Mouse (Mus musculus) CD4-positive, CD25-positive, alpha-beta regulatory T cell, adult 4 months (primary cell): ENCODE results near the gene Aen. TPM values are rescaled to one million over a fixed set of nuclear protein-coding genes. Genes with fewer than 3 reads are reported as not detected.

ENCODE experiments used
- ATAC-seq: one replicate; pipeline ENCODE4 v1.8.0; 2017
- polyA plus RNA-seq, 2 experiments: library from polyadenylated mRNA; unstranded; fragments of 100-300 nt; shearing (Covaris generic); gene quantifications; one replicate each; pipeline ENCODE4 v1.2.1; 2017

The Aen gene
- polyA plus RNA-seq, 2 experiments from 2014 or later = 21.7 to 28.3 TPM

DNA sequence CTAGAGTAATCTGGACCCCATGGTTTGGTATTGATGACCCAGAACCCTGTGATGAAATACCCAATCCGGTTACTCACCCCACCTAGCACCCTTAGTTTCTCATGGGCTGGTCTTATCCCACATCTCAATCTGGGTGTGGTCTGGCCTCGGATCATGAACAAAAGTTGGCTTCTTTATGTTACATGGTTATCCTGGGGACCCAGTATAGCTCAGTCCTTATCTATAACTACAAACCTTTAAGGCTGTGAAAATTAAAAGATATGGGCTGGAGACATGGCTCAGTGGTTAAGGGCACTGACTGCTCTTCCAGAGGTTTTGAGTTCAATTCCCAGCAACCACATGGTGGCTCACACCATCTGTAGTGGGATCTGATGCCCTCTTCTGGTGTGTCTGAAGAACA lies 46.9 kb downstream of the Aen start:
- ATAC-seq = no peak

DNA sequence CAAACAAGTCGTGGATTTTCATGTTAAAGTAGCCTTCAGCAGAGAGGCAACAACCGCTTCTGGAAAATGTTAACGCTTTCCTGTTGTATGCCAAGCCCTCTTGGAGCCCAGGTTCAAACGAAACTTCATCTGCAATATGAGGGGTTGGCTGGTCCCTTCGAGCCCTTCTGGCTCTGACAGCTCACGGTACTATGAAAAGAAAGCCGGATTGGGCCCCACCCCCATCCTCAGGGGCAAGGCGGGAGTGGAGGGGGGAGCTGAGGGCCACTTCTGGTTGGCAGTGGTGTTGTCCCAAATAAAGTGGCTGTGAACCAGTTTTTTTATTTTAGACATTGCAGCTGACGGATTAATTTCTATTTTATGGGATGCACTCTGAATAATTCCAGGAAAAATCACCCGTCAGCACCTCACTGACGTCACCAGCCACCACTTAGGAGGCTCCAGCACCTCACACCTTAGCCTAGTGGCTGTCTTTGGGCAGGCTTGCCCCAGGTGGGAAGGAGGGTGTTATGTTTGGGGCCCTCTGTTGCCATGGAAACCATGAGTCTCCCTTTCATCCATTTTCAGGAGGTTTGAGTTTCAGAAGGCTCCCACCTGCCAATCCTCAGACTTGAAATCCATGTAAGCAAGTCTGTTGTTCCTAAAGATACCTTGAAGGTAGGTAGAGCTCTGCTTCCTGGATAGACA lies 58.4 kb downstream of the Aen start:
- no peak for ATAC-seq

DNA sequence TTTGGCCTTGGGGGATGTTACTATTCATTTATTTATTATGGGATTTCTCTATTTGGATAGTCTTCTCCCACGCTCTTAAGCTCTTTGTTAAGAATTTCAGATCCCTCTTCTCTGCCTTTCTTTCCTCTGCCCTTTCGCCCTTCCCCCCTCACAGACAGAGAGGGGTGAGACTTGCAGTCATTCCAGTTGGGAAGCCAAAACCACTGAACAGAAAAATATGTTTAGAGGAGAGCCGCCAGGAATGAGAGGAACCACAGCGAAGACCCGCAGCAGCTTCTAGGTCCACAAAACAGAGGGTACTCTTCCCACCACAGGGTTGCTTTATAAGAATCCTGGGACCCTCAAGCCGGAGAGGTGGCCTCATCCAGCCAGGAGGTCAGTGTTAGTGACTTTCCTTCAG lies 59.0 kb downstream of the Aen start:
- ATAC-seq = no peak

DNA sequence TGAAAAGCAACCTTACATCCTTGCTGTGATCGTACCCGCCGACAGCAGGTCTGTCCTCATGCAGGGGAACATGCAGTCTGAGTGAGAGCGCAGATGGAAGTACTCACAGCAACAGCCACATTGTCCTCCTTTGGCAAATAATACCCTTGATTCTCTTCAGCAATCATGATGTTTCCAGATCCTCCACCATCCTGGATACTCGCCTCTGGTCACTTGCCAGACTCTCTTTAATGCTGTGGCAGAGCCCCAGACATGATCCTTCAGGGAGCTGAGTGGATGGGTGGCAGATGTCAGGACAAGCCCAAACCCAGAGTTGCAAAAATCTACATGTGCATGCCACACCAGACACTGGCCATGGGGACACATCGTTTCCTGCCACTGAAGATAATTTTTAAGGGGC lies 59.4 kb downstream of the Aen start:
- ATAC-seq = no peak

DNA sequence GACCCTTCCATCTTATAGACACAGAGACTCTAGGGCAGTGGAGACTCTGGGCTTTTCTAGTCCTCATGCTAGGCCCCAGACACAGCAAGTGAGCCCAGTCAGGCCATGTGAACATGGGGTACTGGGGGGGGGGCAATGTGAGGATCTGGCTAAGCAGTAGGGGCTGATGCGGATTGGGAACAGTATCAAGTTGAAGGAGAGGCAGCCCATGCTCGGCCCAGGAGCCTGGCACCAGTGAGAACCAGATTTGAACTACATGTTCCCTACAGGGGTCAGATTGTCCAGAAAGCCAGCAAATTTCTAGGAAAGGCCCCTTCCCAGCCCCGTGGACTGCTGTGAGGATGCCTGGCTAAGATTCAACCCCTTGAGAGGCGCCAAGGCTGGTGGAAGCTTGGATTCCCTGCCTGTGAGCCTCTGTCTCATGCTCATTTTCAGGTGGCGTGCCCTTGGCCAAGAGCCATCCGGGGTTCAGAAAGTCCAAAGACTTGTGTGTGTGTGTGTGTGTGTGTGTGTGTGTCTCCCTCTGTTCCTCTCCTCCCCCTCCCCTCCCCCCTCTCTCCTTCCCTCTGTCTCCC lies 62.9 kb downstream of the Aen start:
- no peak for ATAC-seq

Other genes with a start within 250 kb of the Aen start
- gene Ntrk3, start 157.8 kb upstream of the Aen start, polyA plus RNA-seq = 10 to 100 TPM in 1 of 2 experiments, 1 to 10 TPM in 1; 7.9 to 13.4 TPM
- gene Mrps11, start 112.7 kb upstream of the Aen start, polyA plus RNA-seq = 10 to 100 TPM; 50.9 to 51.7 TPM
- 10 to 100 TPM; 73.4 to 76.6 TPM for gene Mrpl46, start 112.3 kb upstream of the Aen start, polyA plus RNA-seq
- gene Det1, start 48.6 kb upstream of the Aen start, polyA plus RNA-seq = 10 to 100 TPM; 18.5 to 24.1 TPM
- 100 to 1,000 TPM; 108 to 134 TPM for gene Isg20, start 17.6 kb downstream of the Aen start, polyA plus RNA-seq
- gene Acan, start 157.6 kb downstream of the Aen start, polyA plus RNA-seq = not detected
- not detected for gene Hapln3, start 235.2 kb downstream of the Aen start, polyA plus RNA-seq